ENCODE assay signal across 18 mouse cellular contexts in genomic region chr5:42509200-42509599, GRCm38 (mm10).
"Had no signal": no experiment of that assay in that cellular context is flagged by ENCODE, and none has a peak within 500 bp of the region (broad histone marks: within the 10 kb centered on the region; RNA-seq: fewer than 3 reads in every experiment).

No protein-coding gene starts in this region.

- H3K4me2 ChIP-seq: kidney, embryonic 15.5 days; liver, embryonic 11.5 days; liver, embryonic 15.5 days; neural tube, embryonic 12.5 days had no signal

- H3K9me3 ChIP-seq: kidney, embryonic 15.5 days; limb, embryonic 10.5 days; liver, embryonic 15.5 days; midbrain, embryonic 10.5 days; neural tube, embryonic 12.5 days had no signal

- DNase-seq: kidney, adult 2 months; kidney, postnatal 14 days; lung, adult 2 months; lung, postnatal 4 days; midbrain, embryonic 14.5 days; right cerebral cortex, postnatal 4 days; spleen, adult 18-20 months; thymus, adult 18-20 months; thymus, postnatal 14 days had no signal

- H3K36me3 ChIP-seq: kidney, embryonic 15.5 days; limb, embryonic 10.5 days; liver, embryonic 15.5 days; midbrain, embryonic 10.5 days; neural tube, embryonic 12.5 days had no signal

- ATAC-seq: intestine, embryonic 16.5 days; lung, postnatal 0 days had no signal

- H3K4me3 ChIP-seq: kidney, embryonic 15.5 days; limb, embryonic 10.5 days; liver, embryonic 15.5 days; midbrain, embryonic 10.5 days; myocyte; neural tube, embryonic 12.5 days had no signal

- H3K4me1 ChIP-seq: kidney, embryonic 15.5 days; limb, embryonic 10.5 days; liver, embryonic 15.5 days; midbrain, embryonic 10.5 days; neural tube, embryonic 12.5 days had no signal

- H3K27ac ChIP-seq: kidney, embryonic 15.5 days; limb, embryonic 10.5 days; liver, embryonic 15.5 days; midbrain, embryonic 10.5 days; neural tube, embryonic 12.5 days had no signal

- H3K9ac ChIP-seq: kidney, embryonic 15.5 days; liver, embryonic 15.5 days; neural tube, embryonic 12.5 days had no signal

- H3K27me3 ChIP-seq: kidney, embryonic 15.5 days; liver, embryonic 15.5 days; neural tube, embryonic 12.5 days had no signal
